Mouse (Mus musculus): ENCODE measurements around the gene Cacna2d3. TPM values are rescaled to one million over a fixed set of nuclear protein-coding genes. Genes with fewer than 3 reads are reported as not detected.

Gene Cacna2d3
- total RNA-seq, 2 experiments from 2014 or later = 1.9 to 2.1 TPM

GRCm38 (mm10) chr14:29086528-29086927 is 635.1 kb downstream of the Cacna2d3 start:
- no peak for DNase-seq (ENCODE audit: low spot score in 2 of 2)

GRCm38 (mm10) chr14:29085493-29086159 is 636.0 kb downstream of the Cacna2d3 start:
- DNase-seq (ENCODE audit: low spot score in 2 of 2) = no peak

GRCm38 (mm10) chr14:29082171-29082570 is 639.5 kb downstream of the Cacna2d3 start:
- no peak for DNase-seq (ENCODE audit: low spot score in 2 of 2)

GRCm38 (mm10) chr14:29080630-29081029 is 641.0 kb downstream of the Cacna2d3 start:
- no peak for DNase-seq (ENCODE audit: low spot score in 2 of 2)

GRCm38 (mm10) chr14:29080228-29080627 is 641.4 kb downstream of the Cacna2d3 start:
- DNase-seq (ENCODE audit: low spot score in 2 of 2) = no peak

GRCm38 (mm10) chr14:29077418-29077817 is 644.2 kb downstream of the Cacna2d3 start:
- no peak for DNase-seq (ENCODE audit: low spot score in 2 of 2)

- no peak for DNase-seq (ENCODE audit: low spot score in 2 of 2)
These were observed 647.9 kb downstream of the Cacna2d3 start for GRCm38 (mm10) chr14:29073747-29074146.

- DNase-seq (ENCODE audit: low spot score in 2 of 2) = no peak
These were observed 659.0 kb downstream of the Cacna2d3 start for GRCm38 (mm10) chr14:29062676-29063075.

GRCm38 (mm10) chr14:29061491-29061890 is 660.2 kb downstream of the Cacna2d3 start:
- DNase-seq (ENCODE audit: low spot score in 2 of 2) = no peak

- no peak for DNase-seq (ENCODE audit: low spot score in 2 of 2)
These were observed 661.0 kb downstream of the Cacna2d3 start for GRCm38 (mm10) chr14:29060679-29061078.

- no peak for DNase-seq (ENCODE audit: low spot score in 2 of 2)
These were observed 669.5 kb downstream of the Cacna2d3 start for GRCm38 (mm10) chr14:29051951-29052835.

GRCm38 (mm10) chr14:29042355-29042754 is 679.3 kb downstream of the Cacna2d3 start:
- DNase-seq (ENCODE audit: low spot score in 2 of 2) = no peak

- no peak for DNase-seq (ENCODE audit: low spot score in 2 of 2)
These were observed 680.2 kb downstream of the Cacna2d3 start for GRCm38 (mm10) chr14:29041498-29041897.

- DNase-seq (ENCODE audit: low spot score in 2 of 2) = peak in 1 of 2 experiments; percentile 24
These were observed 680.9 kb downstream of the Cacna2d3 start for GRCm38 (mm10) chr14:29040606-29041364.

GRCm38 (mm10) chr14:29038246-29038645 is 683.4 kb downstream of the Cacna2d3 start:
- no peak for DNase-seq (ENCODE audit: low spot score in 2 of 2)

GRCm38 (mm10) chr14:29031858-29032395 is 689.7 kb downstream of the Cacna2d3 start:
- DNase-seq (ENCODE audit: low spot score in 2 of 2) = no peak

- DNase-seq (ENCODE audit: low spot score in 2 of 2) = no peak
These were observed 691.1 kb downstream of the Cacna2d3 start for GRCm38 (mm10) chr14:29030519-29030918.

GRCm38 (mm10) chr14:29029896-29030420 is 691.7 kb downstream of the Cacna2d3 start:
- no peak for DNase-seq (ENCODE audit: low spot score in 2 of 2)

GRCm38 (mm10) chr14:29029107-29029469 is 692.6 kb downstream of the Cacna2d3 start:
- no peak for DNase-seq (ENCODE audit: low spot score in 2 of 2)

GRCm38 (mm10) chr14:29028391-29029106 is 693.1 kb downstream of the Cacna2d3 start:
- DNase-seq (ENCODE audit: low spot score in 2 of 2) = no peak
